Mouse (Mus musculus) cerebellum, postnatal 10 days (tissue): ENCODE data around the gene Vmn2r80.
"Not testable (repeated sequence)": the region's sequence is repeated elsewhere in the genome, so short reads cannot be mapped to it uniquely, and the experiment has no call there.

Experiments
- DNase-seq, 2 experiments: peaks; one replicate each; pipeline ENCODE4 v3.0.0; 2021; ENCODE audit warnings: mixed read lengths in 2 of 2

Gene Vmn2r80

DNA sequence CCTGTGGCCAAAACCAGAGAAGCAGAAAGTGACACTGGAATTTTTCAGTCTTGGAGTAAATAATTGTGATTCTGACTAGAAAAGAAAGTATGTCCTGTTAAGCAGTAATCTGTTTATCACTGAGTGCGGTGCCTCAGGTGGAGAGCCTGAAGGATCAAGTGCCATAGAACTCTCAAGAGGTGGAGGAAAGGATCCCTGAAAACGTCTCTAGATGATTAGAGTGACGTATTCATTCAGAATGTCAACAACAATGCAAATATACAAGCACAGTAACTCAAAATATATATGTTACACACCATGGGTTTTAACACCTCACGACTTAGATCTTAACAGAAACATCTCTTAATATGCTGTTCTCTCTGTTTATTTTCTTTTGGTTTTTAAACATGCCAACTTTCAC, at the start of gene Vmn2r80:
TSS of gene Vmn2r80 (plus strand) at position 301 of the 400 bp plus-strand sequence.
- not testable (repeated sequence) for DNase-seq

DNA sequence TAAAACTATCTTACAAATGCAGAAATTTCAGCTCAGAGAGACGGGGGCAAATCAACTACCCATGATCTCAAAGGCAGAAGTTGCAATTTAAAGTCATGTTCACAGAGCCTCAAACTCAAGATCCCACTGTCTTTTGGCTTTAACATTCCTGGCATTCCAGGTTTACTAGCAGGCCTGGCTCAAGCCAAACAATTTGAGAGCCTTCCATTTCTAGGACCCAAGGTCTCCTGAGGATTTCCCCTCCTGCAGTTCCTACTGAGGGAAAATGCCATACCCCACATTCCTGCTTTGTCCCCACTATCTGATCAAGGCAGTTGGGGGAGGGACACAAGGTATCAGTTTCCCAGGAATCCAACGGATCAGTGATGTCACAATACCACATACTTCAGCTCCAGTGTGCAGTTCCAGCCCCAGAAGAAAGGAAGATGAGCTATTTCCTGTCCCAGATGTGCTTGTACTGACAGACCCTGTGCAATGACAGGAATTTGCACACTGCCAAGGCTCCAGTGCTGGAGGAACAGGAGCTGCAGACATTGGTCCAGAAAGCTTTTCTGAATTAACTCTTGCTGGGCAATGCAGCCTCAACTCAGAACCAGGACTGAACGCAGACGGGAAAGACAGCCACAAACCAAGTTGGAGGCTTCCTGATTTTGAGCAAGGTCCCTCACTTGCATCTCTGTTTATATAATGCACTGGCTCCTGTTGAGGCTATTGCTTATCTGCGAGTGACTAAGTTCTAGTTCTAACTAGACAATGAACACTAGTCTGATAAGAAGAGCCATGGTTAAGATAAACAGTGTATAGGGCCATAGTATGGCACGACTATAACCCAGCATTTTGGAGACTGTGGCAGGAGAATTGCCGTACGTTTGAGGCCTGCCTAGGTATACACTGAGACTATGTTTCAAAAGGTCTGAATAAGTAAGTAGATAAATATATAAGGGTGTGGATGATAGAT, 42.0 kb upstream of the Vmn2r80 start:
- no peak for DNase-seq

DNA sequence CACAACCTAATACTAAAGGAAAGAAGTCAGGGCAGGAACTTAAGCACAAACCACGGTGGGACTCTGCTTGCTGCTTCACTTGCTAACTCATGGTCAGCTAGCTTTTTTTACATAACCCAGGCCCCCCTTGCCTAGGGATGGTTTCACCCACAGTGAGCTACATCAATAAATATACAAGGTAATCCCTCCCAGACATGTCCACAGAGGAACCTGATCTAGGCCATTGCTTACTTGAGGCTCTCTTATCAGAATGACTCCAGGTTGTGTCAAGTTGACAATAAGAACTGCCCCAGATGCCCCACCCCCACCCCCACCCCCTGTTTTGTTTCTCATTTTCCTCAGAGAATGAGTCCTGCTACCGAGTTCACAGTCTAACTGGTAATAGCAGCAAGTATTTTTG, 41.0 kb upstream of the Vmn2r80 start:
- no peak for DNase-seq

DNA sequence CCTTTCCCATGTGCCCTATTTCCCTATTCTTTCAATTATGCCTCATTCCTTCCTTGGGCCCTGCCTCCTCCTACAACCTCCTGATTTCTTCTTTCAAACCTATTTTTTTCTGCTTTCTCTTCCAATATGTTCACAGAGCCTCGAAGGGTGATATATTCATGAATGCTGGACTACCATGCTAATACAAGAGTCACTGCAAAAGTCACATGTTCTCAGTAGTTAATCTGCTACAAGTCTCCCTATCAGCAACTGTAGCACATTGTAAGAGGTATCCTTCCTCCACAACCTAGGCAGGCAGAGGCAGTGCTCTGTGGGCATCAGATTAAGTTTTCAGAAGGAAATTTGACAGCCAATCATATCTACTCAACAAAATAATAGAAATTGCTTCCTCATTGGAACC, 39.4 kb upstream of the Vmn2r80 start:
- DNase-seq, result no peak

DNA sequence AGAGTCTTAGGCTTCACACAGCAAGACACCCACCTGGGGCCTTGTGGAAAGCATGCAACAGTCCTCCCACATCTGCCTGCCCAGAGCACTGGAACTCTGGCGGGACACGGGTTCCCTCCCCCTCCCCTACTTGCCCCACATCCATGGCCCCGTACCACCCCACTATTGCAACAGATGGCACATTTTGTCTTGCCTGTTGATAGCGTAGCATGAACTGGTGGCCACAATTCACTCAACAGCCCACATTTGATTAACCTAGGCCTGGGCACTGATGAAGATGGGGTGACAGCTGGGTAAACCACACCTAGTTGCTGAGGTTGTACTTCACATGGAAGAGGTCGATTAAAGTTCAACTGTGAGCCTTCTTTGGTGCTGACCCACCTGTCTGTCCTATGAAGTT, 38.1 kb upstream of the Vmn2r80 start:
- no peak for DNase-seq

DNA sequence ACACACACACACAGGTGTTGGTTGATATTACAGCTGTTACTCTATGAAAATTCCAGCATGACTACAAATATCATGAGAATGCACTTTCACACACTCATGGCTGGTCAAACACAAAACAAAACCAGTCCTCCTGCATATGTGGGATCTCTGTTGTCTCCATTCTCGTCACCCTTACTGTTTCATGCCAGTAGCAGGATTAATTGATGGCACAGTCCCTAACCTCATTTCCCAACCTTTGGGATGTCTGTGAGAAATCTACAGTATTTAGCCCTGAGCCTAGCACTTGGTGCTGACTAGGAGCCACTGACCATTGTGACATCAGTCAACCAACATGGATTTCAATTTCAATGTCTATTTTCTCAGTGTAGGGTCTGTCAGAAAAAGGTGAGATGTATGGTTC, 33.5 kb upstream of the Vmn2r80 start:
- no peak for DNase-seq

DNA sequence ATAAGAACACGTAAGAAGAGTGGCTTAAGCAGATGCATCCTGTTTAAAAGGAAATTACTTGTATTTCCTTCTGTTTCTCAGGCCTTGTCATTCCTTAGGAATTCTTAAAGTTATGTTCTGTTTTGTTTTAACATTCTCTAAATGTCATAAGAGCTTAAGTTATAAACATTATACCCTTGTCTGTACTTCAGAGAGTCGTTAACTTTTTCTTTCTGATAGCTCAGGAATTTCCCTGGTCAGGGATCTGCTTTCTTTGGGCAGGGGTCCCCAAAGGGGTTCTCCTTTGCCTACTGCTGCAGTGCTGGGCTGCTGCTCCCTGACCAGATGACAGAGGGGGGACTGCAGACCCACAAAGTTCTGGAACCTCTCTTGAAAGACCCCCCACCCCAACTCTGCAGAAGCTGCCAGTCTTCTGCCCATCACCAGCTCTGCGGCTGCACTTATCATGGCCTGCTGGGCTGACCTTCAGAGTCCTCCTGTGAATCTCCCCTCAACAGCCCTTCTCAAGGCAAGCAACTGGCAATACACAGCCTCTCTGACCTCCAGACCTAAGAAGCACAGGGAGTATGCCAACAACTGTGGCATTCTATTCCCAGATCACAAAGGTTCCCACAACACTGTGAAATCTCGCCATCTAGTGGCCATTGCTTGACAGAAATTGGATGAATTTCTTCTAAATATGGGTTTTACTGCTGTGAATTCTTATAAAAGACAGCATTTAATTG, 32.3 kb upstream of the Vmn2r80 start:
- peak; percentile 78 to 86 for DNase-seq

DNA sequence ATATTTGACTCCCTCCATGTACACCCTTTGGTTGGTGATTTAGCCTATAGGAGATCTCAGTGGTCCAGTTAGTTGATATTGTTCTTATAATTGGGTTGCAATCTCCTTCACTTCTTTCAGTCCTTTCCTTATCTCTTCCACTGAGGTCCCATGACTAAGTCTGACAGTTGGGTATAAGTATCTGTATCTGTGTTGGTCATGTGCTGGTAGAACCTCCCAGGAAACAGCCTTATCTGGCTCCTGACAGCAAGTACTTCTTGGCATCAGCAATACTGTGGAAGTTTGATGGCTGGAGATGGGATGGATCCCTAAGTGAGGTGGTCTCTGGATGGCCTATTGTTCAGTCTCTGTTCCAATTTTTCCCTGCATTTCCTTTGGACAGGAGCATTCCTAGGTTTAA, 3.0 kb downstream of the Vmn2r80 start:
- DNase-seq, result no peak

DNA sequence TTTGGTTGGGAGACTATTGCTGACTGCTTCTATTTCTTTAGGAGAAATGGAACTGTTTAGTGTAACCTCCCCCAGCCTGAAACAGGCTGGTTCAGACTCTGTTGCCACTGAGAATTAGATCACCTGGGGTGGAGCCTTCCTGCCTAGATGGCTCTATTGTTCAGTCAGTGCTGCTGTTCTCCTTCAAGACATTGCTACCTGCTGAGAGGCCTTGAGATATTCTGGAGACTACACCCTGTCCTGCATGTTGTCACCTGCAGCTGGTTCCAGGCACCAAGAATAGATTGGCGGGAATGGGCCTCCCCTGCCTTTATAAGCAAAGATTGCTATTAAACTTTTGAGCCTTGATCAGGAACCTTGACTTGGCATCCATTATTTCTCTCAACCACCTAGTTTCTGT, 51.4 kb downstream of the Vmn2r80 start:
- not testable (repeated sequence) for DNase-seq

DNA sequence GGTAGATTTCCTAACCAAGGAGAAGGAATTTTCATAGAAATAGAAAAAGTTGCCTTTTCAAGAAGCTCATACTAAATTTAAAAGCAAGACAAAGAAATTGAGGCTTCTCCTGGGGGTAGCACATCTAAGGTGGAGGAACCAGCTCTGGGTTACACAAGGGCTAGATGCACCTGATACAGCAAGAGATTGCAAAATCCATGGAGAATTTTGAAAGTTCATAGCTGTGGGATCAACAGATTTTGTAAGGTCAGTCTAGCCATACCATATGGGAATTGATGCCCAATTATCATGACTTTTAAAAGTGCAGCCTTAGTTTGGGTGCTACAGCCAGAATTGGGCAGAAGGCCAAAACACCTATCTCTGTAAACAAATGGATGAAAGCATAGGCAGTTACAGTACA, 71.9 kb downstream of the Vmn2r80 start:
- DNase-seq, result no peak

DNA sequence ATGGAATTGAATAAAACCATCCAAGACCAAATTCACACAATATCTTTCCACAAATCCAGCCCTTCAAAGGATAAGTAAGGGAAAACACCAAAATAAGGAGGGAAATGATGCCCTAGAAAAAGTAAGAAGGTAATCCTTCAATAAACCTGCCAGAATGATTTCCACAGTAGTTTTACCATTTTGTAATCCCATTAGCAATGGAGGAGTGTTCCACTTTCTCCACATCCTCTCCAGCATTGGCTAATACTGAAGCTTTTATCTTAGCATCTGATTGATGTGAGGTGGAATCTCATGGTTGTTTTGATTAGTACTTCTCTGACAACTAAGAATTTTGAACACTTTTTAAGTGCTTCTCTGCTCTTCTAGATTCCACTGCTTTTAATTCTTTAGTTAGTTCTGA, 73.0 kb downstream of the Vmn2r80 start:
- DNase-seq, result no peak

DNA sequence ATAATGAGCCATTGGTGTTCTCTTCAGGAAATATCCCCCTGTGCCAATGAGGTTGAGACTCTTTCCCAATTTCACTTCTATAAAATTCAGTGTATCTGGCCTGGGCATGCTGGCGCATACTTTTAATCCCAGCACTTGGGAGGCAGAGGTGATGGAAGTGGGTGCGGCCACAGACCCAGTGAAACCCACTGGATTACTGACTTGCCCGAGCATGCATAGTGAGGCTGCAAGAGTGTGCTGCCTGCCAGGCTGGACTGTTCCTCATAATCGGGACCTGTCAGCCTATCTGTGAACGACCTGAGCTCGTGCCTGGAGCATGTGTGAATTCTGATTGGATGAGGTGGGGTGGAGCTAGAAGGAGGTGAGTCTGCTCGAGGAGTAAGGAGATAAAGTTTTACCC, 73.6 kb downstream of the Vmn2r80 start:
- no peak for DNase-seq
